Mouse (Mus musculus) small intestine, adult 2 months (tissue): ENCODE measurements around the gene Padi1.

Source experiments
- CTCF ChIP-seq: fragments of 200-500 bp; IDR thresholded peaks from 2 replicates; pipeline ENCODE4 v1.5.1; 2012; ENCODE audit warnings: low read depth, mild to moderate bottlenecking, control low read depth, inconsistent platforms, low read length, moderate library complexity, mixed read lengths; ENCODE audit not compliant: insufficient replicate concordance, insufficient read length; ENCODE audit errors: extremely low read depth
- POLR2A ChIP-seq: fragments of 200-500 bp; IDR thresholded peaks from 2 replicates; pipeline ENCODE4 v1.6.1; 2012; ENCODE audit warnings: low read depth, mild to moderate bottlenecking, control low read depth, inconsistent platforms, low read length, moderate library complexity

DNA sequence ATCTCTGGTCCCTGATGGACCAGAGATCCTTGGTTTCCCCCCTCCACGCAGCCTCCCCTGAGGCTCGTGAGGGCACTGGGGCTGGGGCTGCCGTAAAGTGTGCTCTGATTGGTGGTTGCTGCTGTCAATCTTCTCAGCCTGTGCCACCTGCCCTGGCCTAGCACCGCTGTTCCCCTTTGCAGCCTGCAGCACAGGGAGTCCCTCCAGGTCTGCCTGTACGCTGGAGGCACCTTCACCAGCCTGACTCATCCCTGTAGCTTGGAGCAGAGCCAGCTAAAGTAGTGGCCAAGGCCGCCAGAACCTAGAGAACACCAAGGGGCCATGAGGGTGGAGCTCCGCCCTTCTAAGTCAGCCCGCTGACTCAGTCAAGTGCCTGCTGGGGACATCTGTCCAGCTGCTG, 7.7 kb downstream of the Padi1 start:
- TF ChIP-seq CTCF = no peak
- TF ChIP-seq POLR2A = no peak
